Mouse (Mus musculus): ENCODE data around the gene S100a4. TPM values are rescaled to one million over a fixed set of nuclear protein-coding genes. Genes with fewer than 3 reads are reported as not detected.

Gene S100a4
- polyA plus RNA-seq, 1 experiment: 238 TPM

DNA sequence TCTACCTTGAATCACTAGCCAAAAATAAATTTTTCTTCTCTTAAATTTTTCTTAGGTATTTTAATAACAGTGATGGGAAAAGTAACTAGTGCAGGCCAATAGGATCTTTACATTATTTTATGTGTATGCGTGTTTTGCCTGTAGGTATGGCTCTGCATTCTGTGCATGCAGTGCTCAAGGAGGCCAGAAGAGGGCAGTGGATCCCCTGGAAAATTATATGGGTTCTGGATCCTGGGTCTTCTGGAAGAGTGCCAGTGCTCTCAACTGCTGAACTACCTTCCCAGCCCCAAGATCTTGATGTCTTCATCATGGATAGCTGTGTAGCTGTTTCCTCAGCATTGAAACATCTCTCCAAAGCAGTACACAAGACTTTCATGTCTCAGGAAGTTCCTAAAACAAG is 21.4 kb upstream of the S100a4 start:
- H3K27ac ChIP-seq (ENCODE audit: control insufficient read depth, insufficient read depth, low read depth, low read length, poor library complexity): no peak overlapping the region
- peak; percentile 26; the same call in 1 of the 2 replicates for TF ChIP-seq CTCF (IDR thresholded peaks at IDR 0.05; ENCODE audit: control insufficient read depth, insufficient read depth, low read length)
- TF ChIP-seq POLR2A (IDR thresholded peaks at IDR 0.05; ENCODE audit: borderline replicate concordance, control insufficient read depth, low read depth, low read length): no peak
- peaks cover 4% of the 10 kb centered on the region; the same call in 1 of the 2 replicates for H3K4me1 ChIP-seq (ENCODE audit: control insufficient read depth, insufficient read depth, low read length)
- no peak overlapping the region for H3K4me3 ChIP-seq (replicated peaks; ENCODE audit: control insufficient read depth, low read depth, low read length)
- 91% methylated on average over 1 of the region's 1 CpGs for WGBS

DNA sequence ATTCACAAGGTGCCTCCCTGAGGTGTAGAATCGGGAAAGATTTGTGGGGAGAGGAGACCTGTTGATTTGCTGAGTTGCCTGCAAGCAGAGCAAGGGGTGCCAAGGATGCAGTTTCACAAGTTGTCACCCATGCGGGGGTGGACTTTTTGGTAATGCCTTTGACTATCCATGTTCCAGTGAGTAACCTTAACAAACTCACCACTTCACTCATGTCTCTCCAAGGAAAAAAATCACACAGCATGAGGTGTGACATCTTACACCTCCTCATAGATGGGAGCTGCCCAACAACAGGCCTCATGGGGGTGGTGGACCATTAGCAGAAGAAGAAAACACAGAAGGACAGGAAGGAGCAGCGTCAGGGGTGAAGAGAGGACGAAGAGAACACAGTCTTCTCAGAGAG is 21.0 kb upstream of the S100a4 start:
- WGBS: 87% methylated on average over 4 of the region's 4 CpGs
- no peak overlapping the region for H3K4me3 ChIP-seq (replicated peaks; ENCODE audit: control insufficient read depth, low read depth, low read length)
- no peak overlapping the region for H3K27ac ChIP-seq (ENCODE audit: control insufficient read depth, insufficient read depth, low read depth, low read length, poor library complexity)
- no peak for TF ChIP-seq POLR2A (IDR thresholded peaks at IDR 0.05; ENCODE audit: borderline replicate concordance, control insufficient read depth, low read depth, low read length)
- no peak for TF ChIP-seq CTCF (IDR thresholded peaks at IDR 0.05; ENCODE audit: control insufficient read depth, insufficient read depth, low read length)
- peaks cover 4% of the 10 kb centered on the region; the same call in 1 of the 2 replicates for H3K4me1 ChIP-seq (ENCODE audit: control insufficient read depth, insufficient read depth, low read length)

DNA sequence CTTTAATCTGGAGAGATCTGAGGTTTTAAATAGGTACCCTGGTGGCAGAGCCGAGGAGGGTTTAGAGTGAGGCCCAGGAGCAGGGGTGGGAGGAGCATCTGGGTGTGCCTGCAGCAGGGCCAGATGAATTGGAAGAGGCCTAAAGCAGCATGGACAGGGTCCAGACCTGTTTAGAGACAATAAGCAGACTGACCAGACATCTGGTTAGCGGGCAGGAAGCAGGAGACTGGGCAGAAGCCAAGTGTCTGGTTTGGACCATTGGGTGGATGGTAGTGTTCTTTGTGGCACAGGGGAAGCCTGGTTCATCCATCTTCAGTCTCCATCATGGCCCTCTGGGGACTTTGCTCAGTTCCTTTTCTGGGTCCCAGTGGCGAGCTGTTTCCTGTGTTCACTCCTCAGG is 19.7 kb upstream of the S100a4 start:
- H3K4me1 ChIP-seq (ENCODE audit: control insufficient read depth, insufficient read depth, low read length): peaks cover 8% of the 10 kb centered on the region
- H3K27ac ChIP-seq (ENCODE audit: control insufficient read depth, insufficient read depth, low read depth, low read length, poor library complexity): no peak overlapping the region
- H3K4me3 ChIP-seq (replicated peaks; ENCODE audit: control insufficient read depth, low read depth, low read length): no peak overlapping the region
- no peak for TF ChIP-seq POLR2A (IDR thresholded peaks at IDR 0.05; ENCODE audit: borderline replicate concordance, control insufficient read depth, low read depth, low read length)
- no peak for TF ChIP-seq CTCF (IDR thresholded peaks at IDR 0.05; ENCODE audit: control insufficient read depth, insufficient read depth, low read length)
- 39% methylated on average over 3 of the region's 3 CpGs for WGBS

DNA sequence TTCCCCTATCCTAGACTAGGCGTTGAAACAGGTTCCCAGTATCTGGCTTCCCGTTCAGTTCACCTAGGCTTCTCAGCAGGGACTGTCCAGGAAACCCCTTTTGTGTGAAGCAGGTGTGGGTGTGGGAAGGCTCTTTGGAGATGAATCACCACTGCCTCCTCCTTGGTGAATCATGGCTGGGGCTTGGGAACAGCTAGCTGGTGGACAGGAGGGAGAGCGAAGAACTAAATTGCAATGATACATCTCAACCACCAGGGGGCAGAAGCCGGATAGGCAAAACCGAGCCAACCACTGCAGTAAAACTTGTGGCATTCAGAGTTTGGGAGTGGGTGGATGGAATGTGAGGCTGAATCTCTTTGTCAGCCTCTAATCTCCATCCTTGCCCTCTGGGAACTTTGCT is 18.0 kb upstream of the S100a4 start:
- Histone ChIP-seq H3K27ac (ENCODE audit: control insufficient read depth, insufficient read depth, low read depth, low read length, poor library complexity) (no peak overlapping the region), H3K4me1 (ENCODE audit: control insufficient read depth, insufficient read depth, low read length) (peaks cover 16% of the 10 kb centered on the region), H3K4me3 (replicated peaks; ENCODE audit: control insufficient read depth, low read depth, low read length) (no peak overlapping the region)
- WGBS: 27% methylated on average over 5 of the region's 5 CpGs
- TF ChIP-seq POLR2A (IDR thresholded peaks at IDR 0.05; ENCODE audit: borderline replicate concordance, control insufficient read depth, low read depth, low read length): no peak
- TF ChIP-seq CTCF (IDR thresholded peaks at IDR 0.05; ENCODE audit: control insufficient read depth, insufficient read depth, low read length): peak; percentile 87

DNA sequence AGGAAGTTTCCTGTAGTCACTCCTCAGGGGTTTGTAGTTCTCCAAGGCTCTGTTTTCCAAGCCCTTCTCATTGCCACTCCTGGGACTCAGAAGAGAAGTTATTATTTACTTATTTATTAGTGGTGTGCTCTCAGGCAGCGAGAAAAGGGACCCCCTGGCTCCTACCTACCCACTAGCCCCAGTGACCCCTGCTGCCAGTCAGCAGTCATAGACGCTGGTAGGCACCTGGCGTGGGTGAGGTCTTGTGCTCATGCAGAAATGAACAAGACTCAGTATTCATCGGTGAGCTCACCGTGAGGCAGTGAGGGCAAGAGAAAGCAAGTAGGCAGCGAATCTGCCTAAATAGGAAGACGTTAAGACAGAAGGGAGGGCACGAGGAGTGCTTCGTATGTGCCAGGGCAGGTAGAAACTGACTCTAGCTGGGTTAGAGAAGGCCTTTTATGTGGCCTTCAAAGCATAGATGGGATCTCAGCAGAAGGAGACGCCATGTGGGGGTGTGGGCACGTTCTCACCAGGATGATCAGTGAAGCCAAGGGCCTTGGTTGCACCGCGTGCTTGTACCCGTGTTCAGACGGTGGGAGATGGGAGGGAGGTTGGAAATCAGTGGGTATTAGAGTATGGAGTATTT is 17.4 kb upstream of the S100a4 start:
- H3K4me1 ChIP-seq (ENCODE audit: control insufficient read depth, insufficient read depth, low read length): peaks cover 18% of the 10 kb centered on the region
- H3K4me3 ChIP-seq (replicated peaks; ENCODE audit: control insufficient read depth, low read depth, low read length): no peak overlapping the region
- peak overlapping the region; percentile 84 for H3K27ac ChIP-seq (ENCODE audit: control insufficient read depth, insufficient read depth, low read depth, low read length, poor library complexity)
- TF ChIP-seq POLR2A (IDR thresholded peaks at IDR 0.05; ENCODE audit: borderline replicate concordance, control insufficient read depth, low read depth, low read length): no peak
- no peak for TF ChIP-seq CTCF (IDR thresholded peaks at IDR 0.05; ENCODE audit: control insufficient read depth, insufficient read depth, low read length)
- 58% methylated on average over 15 of the region's 15 CpGs for WGBS

DNA sequence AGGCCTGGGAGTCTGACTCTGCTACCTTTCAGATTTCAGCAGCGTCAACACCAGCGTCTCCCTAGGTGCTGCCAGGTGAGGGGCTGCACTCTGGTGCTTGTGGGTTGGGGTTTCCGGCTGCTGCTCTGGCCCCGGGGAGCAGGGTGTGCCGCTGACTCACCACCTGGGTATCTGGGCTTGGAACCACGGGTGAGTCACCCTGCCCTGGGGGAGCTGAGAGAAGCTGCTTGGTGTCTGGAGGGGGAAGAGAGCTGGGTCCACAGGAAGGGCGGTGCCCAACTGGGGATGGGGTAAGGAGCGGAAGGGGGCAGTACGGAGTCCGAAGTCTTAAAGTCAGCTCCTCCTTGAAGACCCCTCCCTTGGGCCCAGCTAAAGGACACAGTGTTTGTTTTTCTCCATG is 16.7 kb upstream of the S100a4 start:
- Histone ChIP-seq H3K4me3 (replicated peaks; ENCODE audit: control insufficient read depth, low read depth, low read length) (peak overlapping the region; percentile 21), H3K4me1 (ENCODE audit: control insufficient read depth, insufficient read depth, low read length) (peaks cover 18% of the 10 kb centered on the region), H3K27ac (ENCODE audit: control insufficient read depth, insufficient read depth, low read depth, low read length, poor library complexity) (peak overlapping the region; percentile 84)
- WGBS: 2% methylated on average over 10 of the region's 10 CpGs
- no peak; the same call in 1 of the 2 replicates for TF ChIP-seq POLR2A (IDR thresholded peaks at IDR 0.05; ENCODE audit: borderline replicate concordance, control insufficient read depth, low read depth, low read length)
- TF ChIP-seq CTCF (IDR thresholded peaks at IDR 0.05; ENCODE audit: control insufficient read depth, insufficient read depth, low read length): no peak

DNA sequence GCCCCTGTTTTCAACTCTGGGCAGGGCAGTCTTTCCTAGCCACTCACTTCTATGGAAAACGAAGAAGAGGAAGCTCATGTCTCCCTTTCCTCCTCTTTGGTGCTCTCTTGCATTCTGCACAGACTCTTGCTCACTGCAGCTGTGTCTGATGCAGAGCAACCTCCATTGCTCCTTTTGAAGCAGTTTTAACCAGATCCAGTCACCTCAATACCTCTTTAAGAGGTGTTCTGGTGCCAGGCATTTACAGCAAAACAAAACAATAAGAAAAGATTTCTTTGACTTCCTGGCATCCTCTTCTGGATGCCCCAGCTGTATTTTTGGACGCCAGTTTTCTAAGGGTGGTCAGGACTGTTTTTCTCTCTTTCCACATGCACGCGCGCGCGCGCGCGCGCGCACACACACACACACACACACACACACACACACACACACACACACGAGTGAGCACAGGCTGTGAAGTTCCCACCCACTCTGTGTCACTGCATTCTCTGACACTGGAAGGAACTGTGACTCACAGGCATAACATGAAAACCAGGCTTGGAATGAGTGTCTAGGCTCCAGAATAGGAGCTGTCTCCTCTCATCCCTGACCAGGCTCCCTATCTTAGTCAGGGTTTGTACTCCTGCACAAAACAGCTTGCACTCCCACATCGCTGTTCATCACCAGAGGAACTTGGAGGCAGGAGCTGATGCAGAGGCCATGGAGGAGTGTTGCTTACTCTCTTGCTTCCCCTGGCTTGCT is 16.0 kb upstream of the S100a4 start:
- Histone ChIP-seq H3K4me1 (ENCODE audit: control insufficient read depth, insufficient read depth, low read length) (peaks cover 18% of the 10 kb centered on the region), H3K4me3 (replicated peaks; ENCODE audit: control insufficient read depth, low read depth, low read length) (peak overlapping the region; percentile 21), H3K27ac (ENCODE audit: control insufficient read depth, insufficient read depth, low read depth, low read length, poor library complexity) (peak overlapping the region; percentile 84)
- no peak for TF ChIP-seq CTCF (IDR thresholded peaks at IDR 0.05; ENCODE audit: control insufficient read depth, insufficient read depth, low read length)
- TF ChIP-seq POLR2A (IDR thresholded peaks at IDR 0.05; ENCODE audit: borderline replicate concordance, control insufficient read depth, low read depth, low read length): no peak
- 65% methylated on average over 14 of the region's 14 CpGs for WGBS

DNA sequence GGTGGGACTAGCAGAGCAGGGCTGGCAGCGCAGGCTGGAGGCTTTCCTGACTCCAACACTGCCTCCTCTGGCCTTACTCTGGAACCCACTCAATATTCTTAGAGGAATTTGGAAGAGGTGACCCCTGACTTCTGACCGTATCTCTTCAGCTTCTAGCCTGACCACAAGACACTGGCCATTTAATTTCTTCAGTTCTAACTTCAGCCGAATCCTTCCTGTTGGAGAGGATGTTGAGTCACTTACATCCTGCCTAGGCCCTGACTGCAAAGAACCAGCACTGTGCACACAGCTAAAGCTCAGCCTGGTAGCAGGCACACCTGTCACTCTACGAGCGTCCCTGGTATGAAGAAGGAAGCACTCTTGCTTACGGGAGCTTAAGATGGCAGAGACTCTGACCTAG is 14.2 kb upstream of the S100a4 start:
- Histone ChIP-seq H3K4me1 (ENCODE audit: control insufficient read depth, insufficient read depth, low read length) (peaks cover 18% of the 10 kb centered on the region), H3K4me3 (replicated peaks; ENCODE audit: control insufficient read depth, low read depth, low read length) (peak overlapping the region; percentile 4), H3K27ac (ENCODE audit: control insufficient read depth, insufficient read depth, low read depth, low read length, poor library complexity) (peak overlapping the region; percentile 98)
- 20% methylated on average over 6 of the region's 6 CpGs for WGBS
- TF ChIP-seq CTCF (IDR thresholded peaks at IDR 0.05; ENCODE audit: control insufficient read depth, insufficient read depth, low read length) (no peak), POLR2A (IDR thresholded peaks at IDR 0.05; ENCODE audit: borderline replicate concordance, control insufficient read depth, low read depth, low read length) (0 out of 2 replicates have a peak, but pooled peaks have one; percentile 28)

Data from bone marrow, adult 2 months (tissue).